ENCODE assay signal across 24 mouse cellular contexts in genomic region chr17:16621931-16622556, GRCm38 (mm10).
DNase-seq lines count a peak whose midpoint lies in the region; ATAC-seq lines count a peak whose summit lies in the region.
"Had no signal": no experiment of that assay in that cellular context is flagged by ENCODE, and none has a peak within 500 bp of the region (broad histone marks: within the 10 kb centered on the region; RNA-seq: fewer than 3 reads in every experiment).

No protein-coding gene starts in this region.

- 9% methylated on average over 4 of the region's 4 CpGs for WGBS in kidney, embryonic 14.5 days

- H3K4me3 ChIP-seq in kidney, embryonic 14.5 days (ENCODE audit: low read length) = no peak overlapping the region
- H3K4me3 ChIP-seq: embryonic facial prominence, embryonic 15.5 days; erythroblast, embryonic 14.5 days; forebrain, embryonic 15.5 days; heart, adult 2 months; heart, embryonic 15.5 days; hindbrain, embryonic 13.5 days had no signal

- H3K27me3 ChIP-seq in kidney, embryonic 14.5 days (ENCODE audit: control insufficient read depth, insufficient read depth, low read length) = no peaks in the 10 kb centered on the region
- H3K27me3 ChIP-seq: CH12.LX; embryonic facial prominence, embryonic 15.5 days; forebrain, embryonic 15.5 days; heart, embryonic 15.5 days; hindbrain, embryonic 13.5 days; Patski had no signal

- no peak overlapping the region for H3K9ac ChIP-seq in kidney, embryonic 14.5 days (ENCODE audit: low read depth, low read length)
- H3K9ac ChIP-seq: embryonic facial prominence, embryonic 15.5 days; forebrain, embryonic 15.5 days; heart, embryonic 15.5 days; hindbrain, embryonic 13.5 days had no signal

- H3K27ac ChIP-seq in kidney, embryonic 14.5 days (ENCODE audit: low read depth, low read length) = no peak overlapping the region; the same call in 1 of the 2 replicates
- H3K27ac ChIP-seq: embryonic facial prominence, embryonic 15.5 days; forebrain, embryonic 15.5 days; heart, adult 2 months; heart, embryonic 15.5 days; hindbrain, embryonic 13.5 days; hindbrain, postnatal 0 days had no signal

- no peaks in the 10 kb centered on the region for H3K9me3 ChIP-seq in kidney, embryonic 14.5 days (ENCODE audit: control insufficient read depth, low read length)
- H3K9me3 ChIP-seq: embryonic facial prominence, embryonic 15.5 days; forebrain, embryonic 15.5 days; heart, embryonic 15.5 days; hindbrain, embryonic 13.5 days had no signal

- H3K36me3 ChIP-seq in kidney, embryonic 14.5 days (ENCODE audit: control insufficient read depth, insufficient read depth, low read length) = no peaks in the 10 kb centered on the region
- H3K36me3 ChIP-seq: embryonic facial prominence, embryonic 15.5 days; forebrain, embryonic 15.5 days; heart, embryonic 15.5 days; hindbrain, embryonic 13.5 days had no signal

- DNase-seq in kidney, adult 9 months = no peak
- DNase-seq in kidney, postnatal 14 days = peak; percentile 10
- DNase-seq in kidney, postnatal 25 days = no peak
- DNase-seq in embryo, embryonic 11 days = peak; percentile 9
- peak; percentile 24 for DNase-seq in mesoderm, embryonic 11.5 days (ENCODE audit: low read depth, low spot score)
- DNase-seq in layer of hippocampus, adult 9-10 months (ENCODE audit: low spot score) = no peak
- DNase-seq: adrenal gland, adult 2 months; adrenal gland, postnatal 25 days; cerebellum, adult 18-20 months; cerebellum, adult 9-11 months; cerebellum, postnatal 36 days; gastrocnemius, postnatal 14 days; heart, adult 2 months; heart, postnatal 14 days had no signal

- H3K4me1 ChIP-seq in kidney, embryonic 14.5 days (ENCODE audit: control insufficient read depth, insufficient read depth, low read length) = no peaks in the 10 kb centered on the region
- H3K4me1 ChIP-seq: embryonic facial prominence, embryonic 15.5 days; forebrain, embryonic 15.5 days; heart, embryonic 15.5 days; hindbrain, embryonic 13.5 days had no signal

- ATAC-seq in kidney, embryonic 14.5 days (ENCODE audit: low FRiP score, low TSS enrichment) = peak; percentile 81; the same call in 1 of the 2 replicates
- ATAC-seq: forebrain, embryonic 15.5 days; hindbrain, postnatal 0 days; Patski had no signal

- H3K4me2 ChIP-seq in kidney, embryonic 14.5 days (replicated peaks; ENCODE audit: low read depth, low read length) = no peak overlapping the region
- H3K4me2 ChIP-seq: embryonic facial prominence, embryonic 15.5 days; forebrain, embryonic 15.5 days; heart, embryonic 11.5 days; heart, embryonic 15.5 days; hindbrain, embryonic 13.5 days had no signal

Comparison
In these comparisons a context has a peak if more than half of its experiments do, and no peak if none do; other contexts are left out.
1. DNase-seq: peak in kidney, postnatal 14 days (single experiment), embryo, embryonic 11 days (single experiment) and mesoderm, embryonic 11.5 days (single experiment); none in kidney, adult 9 months (single experiment), kidney, postnatal 25 days (0 of 2) and layer of hippocampus, adult 9-10 months (single experiment).